Mouse (Mus musculus) liver, postnatal 0 days (tissue): ENCODE results near the gene Flnb.

ENCODE experiments used
- CTCF ChIP-seq: sonication (generic); IDR thresholded peaks from 2 replicates; pipeline ENCODE4 v1.5.1; 2016; ENCODE audit warnings: antibody characterized with exemption, low read depth
- EP300 ChIP-seq: IDR thresholded peaks from 2 replicates; pipeline ENCODE4 v1.6.1; 2016; ENCODE audit warnings: antibody characterized with exemption, low read depth, mild to moderate bottlenecking

DNA sequence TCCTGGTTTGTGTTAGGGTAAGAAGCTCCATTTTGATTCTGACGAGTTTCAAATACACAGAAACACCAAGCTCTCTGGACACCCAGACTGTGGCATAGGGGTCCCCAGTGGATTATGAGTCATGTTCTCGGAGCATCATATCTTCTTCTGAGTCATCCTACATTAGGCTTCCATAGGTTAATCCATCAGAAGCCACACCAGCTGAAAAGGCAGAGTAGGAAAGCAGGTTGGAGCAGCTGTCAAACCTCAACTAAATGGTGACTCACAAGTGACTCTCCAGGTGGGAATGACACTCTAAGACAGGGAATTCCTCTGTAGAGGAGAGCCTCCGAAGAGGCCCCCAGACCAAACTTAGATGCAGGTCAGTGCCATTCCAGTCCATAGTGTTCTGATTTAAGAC lies 181.3 kb downstream of the Flnb start:
- no peak for TF ChIP-seq CTCF
- TF ChIP-seq EP300: no peak
